Mouse (Mus musculus) embryonic fibroblast, embryonic 13.5 days (primary cell): ENCODE measurements around the gene Ercc1.
A peak's percentile ranks its signal among the peaks of the same experiment; 100 is the strongest.

Source experiments
- CTCF ChIP-seq: IDR thresholded peaks from 2 replicates; pipeline ENCODE4 v1.5.1; 2011; ENCODE audit warnings: mild to moderate bottlenecking, control low read depth, low read length, moderate library complexity, borderline replicate concordance; ENCODE audit not compliant: insufficient read depth
- POLR2A ChIP-seq: IDR thresholded peaks from 2 replicates; pipeline ENCODE4 v1.6.1; 2011; ENCODE audit warnings: low read depth, mild to moderate bottlenecking, control low read depth, low read length, moderate library complexity

DNA sequence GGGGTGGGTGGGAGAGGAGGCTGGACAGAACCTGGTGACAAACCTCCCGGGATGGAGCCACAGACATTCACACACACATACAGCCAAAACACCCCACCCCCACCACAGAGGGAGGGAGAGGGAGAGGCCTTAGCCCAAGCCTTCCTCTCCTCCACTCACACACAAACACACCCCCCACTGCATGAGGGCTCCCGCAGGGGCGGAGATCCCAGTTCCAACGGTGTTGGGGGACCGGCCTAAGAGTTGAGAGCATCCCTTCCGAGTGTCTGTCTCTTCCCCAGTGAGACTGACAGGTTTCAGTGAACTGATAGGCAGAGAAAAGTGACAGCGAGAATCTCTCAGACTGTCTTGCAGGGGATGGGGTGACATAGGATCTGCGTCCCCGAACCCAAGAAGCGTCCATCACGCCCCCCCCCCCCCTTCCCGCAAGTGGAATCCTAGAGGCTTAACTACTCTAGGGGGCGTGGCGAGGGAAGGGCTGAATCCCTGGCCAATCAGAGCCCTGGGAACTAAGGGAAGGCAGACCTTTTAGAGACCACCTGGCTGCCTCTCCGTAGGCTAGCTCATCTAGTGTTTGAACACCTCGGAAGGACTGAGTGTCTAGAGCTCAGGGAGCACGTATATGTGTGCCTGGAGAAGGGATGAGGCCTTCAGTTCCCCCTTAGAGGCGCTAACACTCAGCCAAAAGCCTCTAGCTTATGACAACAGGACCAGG, 36.7 kb upstream of the Ercc1 start:
- TF ChIP-seq CTCF, result no peak
- TF ChIP-seq POLR2A, result peak; percentile 57
